Mouse (Mus musculus) heart, postnatal 0 days (tissue): ENCODE results near the gene Rhbdl1.

Experiments used
- CTCF ChIP-seq: IDR thresholded peaks from 2 replicates; pipeline ENCODE4 v1.5.1; 2016; ENCODE audit warnings: antibody characterized with exemption, control low read depth, low read depth
- EP300 ChIP-seq: IDR thresholded peaks from 2 replicates; pipeline ENCODE4 v1.6.1; 2016; ENCODE audit warnings: antibody characterized with exemption, low read depth

- TF ChIP-seq CTCF (no peak), EP300 (no peak)
These were observed 2.5 kb upstream of the Rhbdl1 start for GRCm38 (mm10) chr17:25839455-25840235.
